Mouse (Mus musculus): ENCODE results near the gene Ect2l.
"Not testable (repeated sequence)": the region's sequence is repeated elsewhere in the genome, so short reads cannot be mapped to it uniquely, and the experiment has no call there.

Gene Ect2l

GRCm38 (mm10) chr10:18189498-18189897 is 21.2 kb downstream of the Ect2l start:
- DNase-seq = no peak

GRCm38 (mm10) chr10:18188564-18188963 is 22.1 kb downstream of the Ect2l start:
- DNase-seq = no peak

DNA sequence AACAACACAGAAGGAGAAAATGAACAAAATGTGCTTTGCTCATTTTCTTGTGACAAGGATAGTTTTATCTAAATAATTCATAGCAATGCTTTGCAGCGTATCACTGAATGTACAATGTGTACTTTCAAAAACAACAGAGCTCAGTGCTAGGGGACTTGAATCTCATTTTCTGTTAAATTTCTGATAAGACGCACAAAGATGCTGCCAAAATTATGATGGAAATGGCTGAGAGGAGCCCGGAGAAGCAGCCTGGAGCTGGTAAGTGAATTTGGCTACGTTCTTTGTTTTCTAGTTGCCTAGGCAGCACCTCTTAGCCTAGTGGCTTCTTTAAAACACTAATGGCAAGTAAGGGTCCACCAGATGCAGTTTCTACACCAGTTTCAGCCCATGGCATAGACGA is 28.4 kb downstream of the Ect2l start:
- DNase-seq = no peak

DNA sequence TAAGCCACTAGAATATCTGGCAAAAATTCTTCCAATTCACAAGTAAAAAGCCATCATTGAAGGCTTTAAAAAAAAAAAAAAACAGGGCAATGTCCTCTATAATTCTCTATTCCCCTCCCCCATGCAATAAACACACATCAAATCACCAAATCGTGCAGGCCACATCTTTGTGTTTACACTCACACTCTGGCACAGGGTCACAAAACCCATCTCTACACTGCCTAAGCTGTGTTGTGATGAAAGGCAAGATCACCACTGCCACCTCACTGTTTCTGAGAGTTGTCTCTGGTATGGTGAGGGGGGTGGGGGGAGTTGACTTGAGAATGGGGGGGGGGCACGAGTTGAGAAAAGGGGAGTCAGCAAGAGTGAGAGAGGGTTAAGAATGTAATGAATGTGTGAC is 33.4 kb downstream of the Ect2l start:
- DNase-seq = no peak

GRCm38 (mm10) chr10:18176722-18177121 is 34.0 kb downstream of the Ect2l start:
- no peak for DNase-seq

GRCm38 (mm10) chr10:18175087-18175486 is 35.6 kb downstream of the Ect2l start:
- no peak for DNase-seq

DNA sequence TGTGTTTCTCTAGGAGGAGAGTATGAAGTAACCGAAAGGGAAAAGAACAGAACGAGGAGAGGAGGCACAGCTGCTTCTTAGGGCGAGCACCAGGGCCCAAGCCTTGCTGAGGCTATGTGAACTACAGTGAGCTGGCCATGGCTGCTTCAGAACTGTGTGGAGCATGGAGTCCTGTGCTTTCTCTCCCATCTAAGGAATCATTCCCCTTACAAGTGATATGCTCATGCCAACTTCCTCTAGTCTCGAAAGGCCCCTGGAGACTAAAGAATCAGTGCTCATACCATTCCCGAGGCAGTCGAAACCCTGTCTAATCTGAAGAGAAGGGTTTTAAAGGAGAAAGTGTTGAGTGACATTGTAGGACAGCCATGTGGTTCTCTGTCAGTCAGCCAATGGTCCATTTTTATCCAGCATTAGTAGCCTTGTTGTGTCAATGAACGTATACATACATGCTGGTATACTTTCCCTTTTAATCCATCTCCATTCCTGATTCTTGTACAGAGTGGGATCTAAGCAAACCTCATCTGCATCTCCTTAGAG is 48.2 kb downstream of the Ect2l start:
- DNase-seq = no peak

- DNase-seq = no peak
These were observed 63.5 kb downstream of the Ect2l start for GRCm38 (mm10) chr10:18147224-18147623.

- DNase-seq = no peak
These were observed 68.5 kb downstream of the Ect2l start for GRCm38 (mm10) chr10:18142231-18142630.

GRCm38 (mm10) chr10:18141389-18141788 is 69.3 kb downstream of the Ect2l start:
- DNase-seq = no peak

DNA sequence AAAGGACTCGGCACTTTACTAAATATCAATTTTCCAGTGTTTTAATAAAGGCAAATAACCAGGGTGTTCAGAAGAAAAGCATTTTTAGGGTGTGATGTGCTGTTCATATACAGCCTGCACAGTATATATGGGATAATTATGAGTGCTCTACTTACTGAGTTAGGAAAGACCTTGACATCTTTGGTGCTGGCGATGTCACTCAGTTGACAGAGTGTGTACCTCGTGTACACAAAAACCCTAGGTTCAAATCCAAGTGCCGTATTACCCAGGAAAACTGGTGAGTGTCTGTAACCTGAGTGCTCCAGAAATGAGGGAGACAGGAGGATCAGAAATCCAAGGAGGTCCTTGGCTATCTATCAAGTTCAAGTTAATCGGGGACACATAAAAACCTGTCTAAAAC is 71.1 kb downstream of the Ect2l start:
- no peak for DNase-seq

DNA sequence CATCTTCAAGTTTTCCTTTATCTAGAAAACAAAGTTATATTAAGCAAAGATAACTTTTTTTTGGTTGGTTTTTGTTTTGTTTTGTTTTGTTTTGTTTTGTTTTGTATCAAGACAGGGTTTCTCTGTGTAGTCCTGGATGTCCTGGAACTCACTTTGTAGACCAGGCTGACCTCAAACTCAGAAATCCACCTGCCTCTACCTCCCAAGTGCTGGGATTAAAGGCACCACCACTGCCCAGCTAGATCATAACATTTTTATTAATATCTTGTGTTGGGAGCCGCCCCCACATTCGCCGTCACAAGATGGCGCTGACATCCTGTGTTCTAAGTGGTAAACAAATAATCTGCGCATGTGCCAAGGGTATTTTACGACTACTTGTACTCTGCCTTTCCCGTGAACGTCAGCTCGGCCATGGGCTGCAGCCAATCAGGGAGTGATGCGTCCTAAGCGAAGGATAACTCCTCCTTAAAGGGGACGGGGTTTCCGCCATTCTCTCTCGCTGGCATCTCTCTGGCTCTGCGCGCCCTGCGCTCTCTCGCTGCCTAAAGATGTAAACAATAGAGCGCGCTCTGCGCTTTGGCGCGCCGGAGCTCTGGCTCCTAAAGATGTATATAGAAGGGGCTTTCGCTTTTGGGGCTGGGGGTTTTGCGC is 71.7 kb downstream of the Ect2l start:
- not testable (repeated sequence) for DNase-seq

DNA sequence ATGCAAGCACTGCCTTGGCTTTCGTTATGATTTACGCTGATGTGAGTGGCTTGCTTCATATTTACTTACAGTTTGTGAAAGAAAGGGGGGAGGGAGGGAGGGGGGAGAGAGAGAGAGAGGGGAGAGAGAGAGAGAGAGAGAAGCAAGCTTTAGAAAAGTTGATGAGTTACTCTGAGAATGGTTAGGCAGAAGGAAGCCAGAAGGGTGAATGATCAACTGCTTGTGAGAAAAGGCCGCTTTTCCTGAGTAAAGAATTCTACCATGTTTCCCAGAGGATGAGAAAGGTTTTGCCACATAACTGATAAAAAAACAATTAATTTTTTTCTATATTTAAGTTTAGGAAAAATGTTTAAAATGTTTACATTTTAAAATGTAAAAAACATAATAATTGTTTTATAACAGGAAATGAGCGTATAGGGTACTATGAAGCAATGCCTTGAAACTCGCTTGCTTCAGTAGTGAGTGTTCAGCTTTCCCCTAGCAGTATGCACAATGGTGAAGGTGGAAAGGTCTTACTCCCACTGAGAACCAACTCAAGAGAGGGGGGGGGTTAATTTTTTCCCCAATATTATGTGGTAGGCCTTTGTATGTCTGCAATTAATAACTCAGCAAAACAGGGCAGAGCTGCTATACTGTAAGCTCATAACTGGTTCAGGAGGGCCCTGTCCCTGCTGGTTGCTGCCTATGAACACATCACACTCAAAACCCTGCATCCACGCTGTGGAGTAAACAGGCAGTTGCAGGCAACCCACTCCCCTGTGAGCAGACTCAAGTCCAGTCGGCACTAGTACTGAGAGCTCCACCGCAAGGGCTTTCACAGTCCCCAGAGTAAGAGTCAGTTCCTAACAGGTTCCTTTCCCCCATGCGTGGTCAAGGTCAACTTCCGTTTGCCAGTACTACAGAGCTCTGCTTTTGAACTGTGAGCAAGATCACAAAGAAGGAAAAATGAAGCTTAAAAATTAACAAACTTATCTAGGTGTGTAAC is 78.7 kb downstream of the Ect2l start:
- DNase-seq = no peak

DNA sequence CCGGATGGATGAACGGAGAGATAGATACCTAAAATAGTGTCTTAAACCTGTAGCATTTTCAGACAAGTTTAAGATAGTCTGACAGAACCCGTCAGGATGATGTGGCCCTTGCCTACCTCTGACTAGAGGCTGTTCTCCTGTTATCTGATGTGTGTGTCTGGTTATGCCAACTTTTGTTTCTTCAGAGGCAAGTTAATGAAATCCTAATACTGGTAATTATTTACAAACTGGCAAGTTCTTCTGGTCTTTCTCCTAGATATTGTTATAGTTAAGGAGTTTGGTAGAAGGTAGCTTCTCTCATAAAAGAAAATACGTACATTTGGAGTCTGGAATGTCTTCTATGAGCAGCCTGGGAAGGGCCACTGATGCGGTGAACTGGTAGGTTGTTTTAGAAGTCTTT is 80.4 kb downstream of the Ect2l start:
- no peak for DNase-seq

DNA sequence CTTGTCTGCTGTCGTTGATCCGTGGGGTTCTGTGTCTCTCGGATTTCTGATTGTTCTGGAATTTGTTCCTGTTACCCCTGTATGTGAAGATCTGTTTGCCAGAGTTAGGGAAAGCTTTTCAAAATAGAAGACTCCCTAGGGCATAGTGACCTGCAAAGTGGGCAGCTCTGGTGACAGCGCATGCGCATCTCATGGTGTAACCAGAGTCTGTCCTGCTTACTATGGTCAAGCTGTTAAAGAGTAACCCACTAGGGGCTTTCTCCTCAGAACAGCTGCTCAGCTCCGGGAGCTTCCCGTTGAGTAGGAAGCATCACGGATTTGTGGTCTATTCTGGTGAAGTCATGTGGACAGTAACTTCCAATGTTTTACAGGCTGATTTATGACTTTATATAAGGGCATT is 92.4 kb downstream of the Ect2l start:
- DNase-seq = no peak

DNA sequence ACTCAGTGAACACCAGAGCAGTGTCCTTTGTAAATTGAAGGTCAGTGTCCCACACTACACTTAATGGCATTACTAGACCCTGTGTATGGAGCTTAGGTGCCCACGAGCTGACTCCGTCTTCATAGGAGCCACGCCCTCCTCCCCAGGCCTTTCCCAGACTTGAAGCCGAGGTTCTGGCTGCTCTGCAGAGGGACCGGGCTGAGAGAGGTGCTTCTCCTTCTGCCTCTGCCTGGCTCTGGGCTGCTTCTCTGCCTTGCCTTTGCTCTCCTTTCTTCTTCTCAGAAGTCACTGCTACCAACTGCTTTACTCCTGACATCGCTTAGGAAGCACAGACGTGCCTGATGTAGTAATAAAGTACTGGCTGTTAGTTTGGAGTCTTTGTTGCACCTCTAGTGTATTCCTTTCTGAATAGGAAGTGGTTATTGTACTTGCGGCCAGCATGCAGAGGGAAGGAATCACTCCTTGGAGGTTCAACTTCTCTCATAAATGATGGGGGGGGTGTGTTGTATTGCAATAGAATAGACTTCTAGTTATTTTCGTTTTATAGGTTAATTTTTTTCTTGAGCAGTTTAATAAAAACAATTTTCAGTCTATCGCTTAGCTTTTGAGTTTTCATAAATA is 97.1 kb downstream of the Ect2l start:
- DNase-seq = no peak

- no peak for DNase-seq
These were observed 99.8 kb downstream of the Ect2l start for GRCm38 (mm10) chr10:18110940-18111339.

DNA sequence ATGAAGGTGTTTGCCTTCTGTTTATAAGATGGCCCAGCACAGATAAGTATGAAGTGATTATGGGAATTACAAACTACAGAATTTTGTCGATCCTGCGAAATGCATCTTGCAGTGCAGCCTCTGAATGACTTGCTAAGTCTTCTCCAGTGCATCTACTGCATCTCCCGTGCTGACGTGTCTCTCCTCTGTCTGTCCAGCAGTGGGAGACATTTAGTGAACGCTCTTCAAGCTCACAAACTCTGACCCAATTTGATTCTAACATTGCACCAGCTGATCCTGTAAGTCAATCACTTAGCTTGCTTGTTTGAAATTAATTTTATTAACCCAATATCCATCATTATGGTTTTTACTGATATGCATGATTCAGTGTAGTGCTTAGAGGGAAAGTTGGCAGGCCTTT is 103.2 kb downstream of the Ect2l start:
- DNase-seq = no peak

GRCm38 (mm10) chr10:18102166-18102565 is 108.5 kb downstream of the Ect2l start:
- DNase-seq = no peak

DNA sequence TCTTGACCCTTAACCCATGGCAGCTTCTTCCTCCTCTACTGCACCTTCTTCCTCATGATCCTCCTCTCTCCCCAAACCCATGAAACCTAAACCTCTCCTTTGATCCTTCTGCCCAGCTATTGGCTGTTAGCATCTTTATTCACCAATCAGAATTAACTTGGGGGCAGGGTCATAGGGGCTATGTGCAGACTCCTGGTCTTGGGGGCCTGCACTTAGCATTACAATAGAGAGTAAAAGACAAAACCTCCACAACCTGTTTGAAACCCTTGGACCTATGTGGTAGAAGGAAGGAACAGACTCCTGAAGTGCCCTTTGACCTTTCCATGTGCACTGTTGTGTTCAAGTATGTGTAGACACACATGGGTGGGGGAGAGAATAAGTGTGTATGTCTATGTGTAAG is 120.0 kb downstream of the Ect2l start:
- DNase-seq = no peak

DNA sequence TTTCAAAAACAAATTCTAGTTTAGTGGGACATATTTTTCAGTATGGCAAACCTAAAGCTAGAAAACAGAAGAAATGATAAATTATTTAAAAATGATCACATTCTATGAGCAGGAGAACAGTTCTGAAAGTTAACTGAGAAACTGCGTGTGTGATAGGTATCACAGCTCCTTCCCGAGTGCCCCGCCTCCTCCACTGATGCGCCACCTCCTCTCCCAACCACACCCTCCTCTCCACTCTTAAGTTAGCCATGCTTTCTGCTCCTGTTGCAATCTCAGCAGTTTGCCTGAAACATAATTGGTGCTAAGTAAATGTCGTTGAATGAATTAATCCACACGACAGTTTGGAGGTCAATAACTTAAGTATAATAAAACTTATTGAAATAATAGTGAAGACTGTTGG is 127.9 kb downstream of the Ect2l start:
- no peak for DNase-seq

DNA sequence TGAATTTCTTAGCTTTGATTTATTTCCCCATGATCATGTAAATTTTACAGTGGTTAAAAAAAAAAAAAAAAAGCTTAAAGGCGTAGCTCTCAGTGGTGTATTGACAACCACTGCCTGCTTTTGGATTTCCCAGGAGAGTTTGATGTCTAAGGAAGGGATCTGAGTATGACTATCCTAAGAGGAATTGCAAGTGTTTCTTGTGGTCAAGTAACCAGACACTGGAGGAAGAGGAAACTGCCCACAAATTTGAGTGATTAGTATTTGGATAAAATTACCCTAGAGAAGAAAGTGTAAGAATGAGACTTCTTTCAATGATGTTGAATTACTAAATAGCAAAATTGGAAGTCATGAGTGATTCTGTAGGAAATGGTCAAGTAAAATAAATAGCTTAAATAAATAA is 129.2 kb downstream of the Ect2l start:
- DNase-seq = no peak
